Mouse (Mus musculus): Measurements from ENCODE around the gene Klhl32. TPM values are rescaled to one million over a fixed set of nuclear protein-coding genes. Genes with fewer than 3 reads are reported as not detected.

Klhl32 gene
- polyA plus RNA-seq, 1 experiment from 2014 or later: 13.1 TPM

DNA sequence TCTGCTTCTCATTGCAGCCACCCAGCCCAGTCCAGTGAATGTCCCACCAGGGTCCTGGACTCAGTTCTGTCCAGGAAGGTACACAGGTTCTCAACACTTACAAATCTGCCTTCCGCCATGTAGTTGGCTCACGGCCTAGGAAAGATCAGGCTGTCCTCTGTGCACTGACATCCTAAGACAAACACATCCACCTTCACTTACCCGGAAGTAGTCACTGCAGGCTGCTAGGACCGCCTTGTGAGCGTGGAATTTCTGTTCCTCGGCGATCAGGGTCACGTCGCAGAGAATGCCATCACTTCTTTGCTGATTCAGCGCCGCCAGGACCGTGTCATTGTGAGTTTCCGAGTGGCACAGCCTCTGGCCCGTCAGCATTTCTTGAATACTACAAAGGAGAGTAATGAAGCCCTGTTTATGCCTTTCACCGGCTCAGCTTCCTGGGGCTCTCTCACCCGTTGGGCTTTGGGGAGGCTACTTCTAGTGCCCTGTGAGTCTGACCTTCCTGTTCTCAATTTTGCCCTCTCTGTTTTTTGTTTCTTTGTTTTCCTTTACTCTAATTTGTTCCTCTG is 58.4 kb downstream of the Klhl32 start:
- peaks cover 8% of the 10 kb centered on the region for H3K4me1 ChIP-seq
- no peaks in the 10 kb centered on the region for H3K9me3 ChIP-seq (replicated peaks)
- 19% methylated on average over 16 of the region's 16 CpGs for WGBS
- 0 out of 2 replicates have a peak overlapping the region, but pooled peaks have one; percentile 2 for H3K4me3 ChIP-seq
- H3K9ac ChIP-seq: no peak overlapping the region
- 0 out of 2 replicates have a peak, but pooled peaks have one; percentile 32 for ATAC-seq (ENCODE audit: low FRiP score)
- no peaks in the 10 kb centered on the region for H3K36me3 ChIP-seq
- no peak overlapping the region for H3K27ac ChIP-seq
- H3K27me3 ChIP-seq: no peaks in the 10 kb centered on the region
- peak overlapping the region; percentile 33 for H3K4me2 ChIP-seq (replicated peaks)

DNA sequence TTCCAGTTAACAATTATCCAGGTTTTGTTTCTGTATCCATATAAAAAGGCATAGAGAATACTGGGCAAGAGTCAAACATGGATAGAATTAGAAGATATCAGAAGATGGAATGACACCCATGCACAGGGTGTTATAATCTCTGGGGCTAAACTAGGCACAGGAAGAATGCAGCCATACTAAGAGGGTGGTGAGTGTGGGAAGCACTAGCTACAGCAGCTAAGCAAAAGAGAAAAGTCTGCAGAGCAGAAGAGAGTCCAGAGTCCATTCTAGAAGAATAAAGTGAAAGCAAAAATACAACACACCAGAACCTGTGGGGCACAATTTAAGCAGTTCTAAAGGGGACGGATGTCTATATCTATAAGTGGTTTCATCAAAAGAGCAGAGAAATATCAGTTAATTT is 61.6 kb downstream of the Klhl32 start:
- Histone ChIP-seq H3K27ac (no peak overlapping the region), H3K4me3 (no peak overlapping the region), H3K36me3 (no peaks in the 10 kb centered on the region), H3K9me3 (replicated peaks) (no peaks in the 10 kb centered on the region), H3K9ac (no peak overlapping the region), H3K4me1 (peaks cover 8% of the 10 kb centered on the region), H3K4me2 (replicated peaks) (no peak overlapping the region), H3K27me3 (no peaks in the 10 kb centered on the region)
- ATAC-seq (ENCODE audit: low FRiP score): no peak
- WGBS: 91% methylated on average over 1 of the region's 1 CpGs

DNA sequence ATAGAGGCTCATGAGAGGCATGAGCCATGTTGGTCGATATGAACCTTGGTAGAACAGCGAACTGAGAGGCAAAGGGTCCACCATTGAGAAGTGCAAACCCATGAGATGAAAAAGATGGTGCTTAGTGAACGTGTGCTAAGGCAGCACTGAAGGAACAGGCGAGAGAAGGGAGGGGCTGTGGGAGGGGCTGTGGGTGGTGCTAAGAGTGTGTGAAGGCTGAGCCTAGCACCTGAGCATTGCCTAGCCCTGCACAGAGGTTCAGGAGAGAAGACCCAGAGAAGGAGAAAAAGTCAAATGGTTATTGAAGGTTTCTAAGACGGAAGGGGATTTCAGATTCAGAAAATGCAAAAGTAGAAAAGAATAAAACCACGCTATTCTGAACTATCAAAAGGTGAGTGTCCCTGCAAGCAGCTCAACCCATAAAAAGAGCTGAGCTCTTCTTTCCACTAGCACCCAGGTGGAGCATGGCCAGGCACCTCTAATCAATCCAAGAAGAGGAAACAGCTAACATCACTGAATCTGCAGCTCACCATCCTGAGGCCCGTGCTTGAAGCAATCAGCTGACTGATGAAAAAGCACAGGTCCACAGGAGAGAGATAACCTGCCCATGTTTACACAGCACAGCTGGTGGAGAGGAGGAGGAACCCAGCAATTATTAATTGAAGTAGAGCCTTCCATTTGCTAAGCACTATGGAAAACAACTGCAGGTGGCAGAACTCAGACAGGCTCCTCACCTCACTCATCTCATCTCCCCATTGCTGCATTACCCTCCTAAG is 65.0 kb downstream of the Klhl32 start:
- WGBS: 59% methylated on average over 7 of the region's 7 CpGs
- no peak for ATAC-seq (ENCODE audit: low FRiP score)
- no peak overlapping the region for H3K9ac ChIP-seq

DNA sequence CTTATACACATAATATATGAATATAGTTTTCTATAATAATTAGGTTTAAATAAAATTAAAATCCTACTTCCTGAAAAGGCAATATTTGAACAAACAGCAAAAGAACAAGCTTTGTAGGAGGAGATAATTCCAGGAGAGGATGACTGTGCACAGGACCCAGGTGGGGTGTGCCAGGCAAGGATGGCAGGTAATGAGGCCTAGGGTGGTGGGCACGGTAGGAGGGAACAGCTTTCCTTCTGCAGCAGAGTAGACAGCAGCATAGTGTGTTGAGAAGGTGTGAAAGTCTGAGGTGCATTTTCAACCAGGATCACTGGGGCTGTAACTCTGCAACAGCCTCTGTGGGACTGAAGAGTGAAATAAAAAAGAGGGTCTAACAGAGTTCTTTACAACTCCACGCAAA is 85.0 kb downstream of the Klhl32 start:
- Histone ChIP-seq H3K4me3 (no peak overlapping the region), H3K4me1 (0 out of 2 replicates have a peak, but pooled peaks cover 2% of the 10 kb centered on the region), H3K27ac (no peak overlapping the region), H3K4me2 (replicated peaks) (no peak overlapping the region), H3K9ac (no peak overlapping the region), H3K36me3 (no peaks in the 10 kb centered on the region), H3K27me3 (no peaks in the 10 kb centered on the region), H3K9me3 (replicated peaks) (no peaks in the 10 kb centered on the region)
- 89% methylated on average over 2 of the region's 2 CpGs for WGBS
- no peak for ATAC-seq (ENCODE audit: low FRiP score)

More for the DNA sequence above, 65.0 kb downstream of the Klhl32 start:
- Histone ChIP-seq H3K27me3 (no peaks in the 10 kb centered on the region), H3K4me2 (replicated peaks) (no peak overlapping the region), H3K4me1 (no peaks in the 10 kb centered on the region), H3K27ac (no peak overlapping the region), H3K36me3 (no peaks in the 10 kb centered on the region), H3K4me3 (no peak overlapping the region), H3K9me3 (replicated peaks) (no peaks in the 10 kb centered on the region)

DNA sequence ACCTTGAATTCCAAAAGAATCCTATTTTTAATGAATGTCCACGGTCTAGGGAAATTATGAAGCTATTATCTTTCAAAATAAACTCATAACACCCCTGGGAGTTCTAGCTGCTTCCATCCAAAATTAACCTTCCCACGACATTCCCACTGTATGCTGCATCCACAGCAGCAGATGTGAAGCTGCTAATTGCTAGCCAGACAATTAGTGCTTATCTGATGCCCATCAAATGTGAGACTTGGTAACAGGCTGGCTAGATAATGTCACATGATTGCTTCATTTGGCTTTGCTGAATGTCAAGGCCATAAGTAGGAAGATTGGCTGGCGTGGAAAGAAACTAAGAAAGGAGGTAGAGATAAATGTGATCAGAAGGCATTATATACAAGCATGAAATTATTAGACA is 85.5 kb downstream of the Klhl32 start:
- 0 out of 2 replicates have a peak, but pooled peaks cover 2% of the 10 kb centered on the region for H3K4me1 ChIP-seq
- no peaks in the 10 kb centered on the region for H3K27me3 ChIP-seq
- H3K27ac ChIP-seq: no peak overlapping the region
- H3K9ac ChIP-seq: no peak overlapping the region
- no peak overlapping the region for H3K4me3 ChIP-seq
- WGBS: 51% methylated on average over 3 of the region's 3 CpGs
- no peak overlapping the region for H3K4me2 ChIP-seq (replicated peaks)
- H3K36me3 ChIP-seq: no peaks in the 10 kb centered on the region
- no peaks in the 10 kb centered on the region for H3K9me3 ChIP-seq (replicated peaks)
- ATAC-seq (ENCODE audit: low FRiP score): peak; percentile 75; the same call in 1 of the 2 replicates

DNA sequence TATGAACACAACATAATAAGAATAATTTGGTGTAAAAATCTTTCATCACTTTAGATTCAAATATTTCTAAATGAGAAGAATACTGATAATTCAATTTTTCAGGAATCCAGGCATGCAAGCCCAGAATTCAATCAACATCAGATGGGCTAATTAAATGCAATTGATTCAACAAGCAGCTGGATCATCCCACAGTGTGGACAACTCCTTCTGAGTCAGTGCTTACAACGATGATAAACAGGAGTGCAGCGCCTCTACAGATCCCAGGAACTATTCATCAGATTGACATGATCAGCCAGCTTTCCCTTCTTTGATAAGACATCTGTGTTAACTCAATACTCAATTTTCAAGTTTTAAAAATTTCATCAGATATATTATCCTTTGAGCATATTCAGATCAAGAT is 86.4 kb downstream of the Klhl32 start:
- WGBS: 65% methylated on average over 2 of the region's 2 CpGs
- H3K9ac ChIP-seq: no peak overlapping the region
- H3K4me2 ChIP-seq (replicated peaks): no peak overlapping the region
- H3K27ac ChIP-seq: no peak overlapping the region
- 0 out of 2 replicates have a peak, but pooled peaks cover 2% of the 10 kb centered on the region for H3K4me1 ChIP-seq
- no peak overlapping the region for H3K4me3 ChIP-seq
- no peak for ATAC-seq (ENCODE audit: low FRiP score)
- H3K9me3 ChIP-seq (replicated peaks): no peaks in the 10 kb centered on the region
- no peaks in the 10 kb centered on the region for H3K27me3 ChIP-seq
- H3K36me3 ChIP-seq: no peaks in the 10 kb centered on the region

DNA sequence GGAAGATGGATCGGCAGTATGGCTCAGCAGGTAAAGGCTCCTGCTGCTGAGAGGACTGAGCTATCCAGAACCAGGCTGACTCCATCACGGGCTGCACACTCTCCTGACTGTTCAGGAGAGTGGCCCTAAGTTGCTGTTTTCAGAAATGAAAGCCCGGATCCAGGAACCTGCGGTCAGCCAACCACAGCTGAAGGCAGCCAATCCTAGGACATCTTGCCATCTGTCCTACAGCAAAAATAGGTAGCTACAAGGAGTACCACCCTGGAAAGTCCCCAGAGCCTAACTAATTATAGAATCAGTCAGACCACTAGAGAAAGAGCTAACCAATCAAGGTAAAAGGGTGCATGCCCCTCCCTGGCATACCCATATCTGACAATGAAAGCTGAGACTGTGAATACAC is 87.5 kb downstream of the Klhl32 start:
- no peak overlapping the region for H3K9ac ChIP-seq
- WGBS: 87% methylated on average over 4 of the region's 4 CpGs
- H3K36me3 ChIP-seq: no peaks in the 10 kb centered on the region
- H3K4me2 ChIP-seq (replicated peaks): no peak overlapping the region
- no peaks in the 10 kb centered on the region for H3K9me3 ChIP-seq (replicated peaks)
- no peak overlapping the region for H3K27ac ChIP-seq
- no peak for ATAC-seq (ENCODE audit: low FRiP score)
- no peak overlapping the region for H3K4me3 ChIP-seq
- H3K4me1 ChIP-seq: 0 out of 2 replicates have a peak, but pooled peaks cover 2% of the 10 kb centered on the region
- H3K27me3 ChIP-seq: no peaks in the 10 kb centered on the region

DNA sequence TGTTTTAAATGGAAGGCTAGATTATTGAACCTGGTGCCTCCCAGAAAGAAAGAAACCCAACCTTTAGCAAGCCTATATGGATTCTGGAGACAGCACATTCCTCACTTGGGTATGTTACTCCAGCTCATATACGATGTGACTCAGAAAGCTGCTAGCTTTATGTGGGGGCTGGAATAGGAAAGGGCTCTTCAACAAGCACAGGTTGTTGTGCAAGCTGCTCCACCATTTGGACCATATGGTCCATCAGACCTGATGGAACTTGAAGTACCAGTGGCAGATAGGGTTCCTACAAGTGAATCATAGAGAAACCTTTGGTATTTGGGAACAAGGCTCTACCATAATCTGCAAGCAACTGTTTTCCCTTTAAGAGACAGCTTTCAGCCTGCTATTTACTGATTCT is 92.0 kb downstream of the Klhl32 start:
- ATAC-seq (ENCODE audit: low FRiP score): no peak

DNA sequence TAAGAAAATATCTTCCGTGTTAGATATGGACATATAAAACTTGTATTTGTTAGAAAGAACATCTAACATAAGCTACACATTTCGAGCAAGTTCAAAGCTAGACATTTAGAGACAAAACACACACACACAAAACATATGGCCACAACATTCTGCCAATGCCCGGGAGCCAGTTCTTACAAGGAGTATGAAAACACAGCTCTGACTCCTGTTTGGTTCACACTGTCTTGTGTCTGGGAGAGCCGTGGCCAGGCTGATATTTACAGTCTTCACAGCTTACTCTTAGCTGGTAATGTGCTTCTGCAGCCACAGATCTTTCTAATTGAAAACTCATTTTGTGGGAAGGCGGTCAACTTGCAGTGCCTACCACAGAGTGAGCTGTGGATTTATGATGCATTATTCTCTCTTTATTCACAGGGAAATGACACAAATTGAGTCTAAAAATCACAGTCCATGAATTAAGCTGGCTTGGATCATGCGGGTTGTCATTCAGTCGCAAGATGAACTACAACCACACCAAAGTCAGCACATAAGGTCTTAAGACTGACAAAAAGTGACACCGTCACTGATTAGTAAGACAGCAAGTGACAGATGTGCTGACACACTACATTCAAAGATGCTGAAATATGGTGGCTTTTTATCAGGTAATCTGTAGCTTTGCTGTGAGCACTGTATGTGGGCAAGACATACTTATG is 98.3 kb downstream of the Klhl32 start:
- Histone ChIP-seq H3K9ac (no peak overlapping the region), H3K27me3 (no peaks in the 10 kb centered on the region), H3K4me1 (no peaks in the 10 kb centered on the region), H3K9me3 (replicated peaks) (no peaks in the 10 kb centered on the region), H3K36me3 (no peaks in the 10 kb centered on the region), H3K27ac (no peak overlapping the region), H3K4me3 (no peak overlapping the region), H3K4me2 (replicated peaks) (no peak overlapping the region)
- WGBS: 87% methylated on average over 8 of the region's 8 CpGs
- no peak for ATAC-seq (ENCODE audit: low FRiP score)

More for the DNA sequence above, 92.0 kb downstream of the Klhl32 start:
- WGBS: 92% methylated on average over 1 of the region's 1 CpGs
- Histone ChIP-seq H3K27ac (no peak overlapping the region), H3K9ac (no peak overlapping the region), H3K36me3 (no peaks in the 10 kb centered on the region), H3K4me1 (no peaks in the 10 kb centered on the region), H3K4me2 (replicated peaks) (no peak overlapping the region), H3K9me3 (replicated peaks) (no peaks in the 10 kb centered on the region), H3K27me3 (no peaks in the 10 kb centered on the region), H3K4me3 (no peak overlapping the region)

DNA sequence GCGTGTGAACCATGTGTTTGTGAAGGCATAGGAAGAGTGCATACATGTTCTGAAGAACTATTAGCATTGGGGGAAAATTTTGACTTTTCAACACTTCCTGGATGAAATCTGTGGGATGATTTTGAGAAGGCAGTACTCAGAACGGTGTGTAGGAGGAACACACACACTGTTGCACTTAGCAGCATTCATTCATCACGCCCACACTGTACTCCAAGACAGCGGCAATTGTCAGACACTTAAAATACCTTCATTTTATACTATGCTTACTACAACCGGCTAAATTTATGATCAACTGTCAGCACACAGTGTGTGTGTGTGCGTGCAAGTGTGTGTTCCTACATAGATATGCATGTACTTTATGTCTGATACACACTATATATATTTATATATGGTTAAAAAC is 113.8 kb downstream of the Klhl32 start:
- ATAC-seq (ENCODE audit: low FRiP score): no peak
- no peak overlapping the region for H3K4me2 ChIP-seq (replicated peaks)
- no peak overlapping the region for H3K4me3 ChIP-seq
- no peaks in the 10 kb centered on the region for H3K27me3 ChIP-seq
- WGBS: 93% methylated on average over 6 of the region's 6 CpGs
- no peaks in the 10 kb centered on the region for H3K4me1 ChIP-seq
- H3K36me3 ChIP-seq: no peaks in the 10 kb centered on the region
- no peak overlapping the region for H3K27ac ChIP-seq
- H3K9me3 ChIP-seq (replicated peaks): no peaks in the 10 kb centered on the region
- no peak overlapping the region for H3K9ac ChIP-seq

DNA sequence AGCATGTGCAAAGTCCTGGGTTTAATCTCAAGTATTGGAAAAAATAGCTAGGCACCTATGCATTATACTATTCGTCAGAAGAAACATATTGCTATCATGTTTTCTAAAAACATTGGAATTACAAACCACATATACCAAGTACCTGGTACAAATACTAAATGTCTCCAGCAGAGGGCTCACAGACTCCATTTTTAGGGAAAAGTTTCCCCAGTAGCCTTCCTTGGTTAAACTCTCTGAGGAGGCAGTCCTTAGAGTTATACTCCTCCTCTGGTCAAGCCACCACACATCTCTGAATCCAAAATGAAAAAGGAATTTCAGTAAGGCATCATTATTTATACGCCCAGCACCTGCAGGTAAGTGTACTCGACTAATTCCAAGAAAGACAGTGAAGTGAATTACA is 130.1 kb downstream of the Klhl32 start:
- no peak overlapping the region for H3K27ac ChIP-seq
- no peaks in the 10 kb centered on the region for H3K9me3 ChIP-seq (replicated peaks)
- H3K27me3 ChIP-seq: no peaks in the 10 kb centered on the region
- no peak overlapping the region for H3K4me3 ChIP-seq
- no peaks in the 10 kb centered on the region for H3K36me3 ChIP-seq
- no peak overlapping the region for H3K4me2 ChIP-seq (replicated peaks)
- H3K4me1 ChIP-seq: no peaks in the 10 kb centered on the region
- ATAC-seq (ENCODE audit: low FRiP score): peak; percentile 52
- H3K9ac ChIP-seq: no peak overlapping the region
- whole genome bisulfite sequencing: 27% methylated on average over 3 of the region's 3 CpGs

DNA sequence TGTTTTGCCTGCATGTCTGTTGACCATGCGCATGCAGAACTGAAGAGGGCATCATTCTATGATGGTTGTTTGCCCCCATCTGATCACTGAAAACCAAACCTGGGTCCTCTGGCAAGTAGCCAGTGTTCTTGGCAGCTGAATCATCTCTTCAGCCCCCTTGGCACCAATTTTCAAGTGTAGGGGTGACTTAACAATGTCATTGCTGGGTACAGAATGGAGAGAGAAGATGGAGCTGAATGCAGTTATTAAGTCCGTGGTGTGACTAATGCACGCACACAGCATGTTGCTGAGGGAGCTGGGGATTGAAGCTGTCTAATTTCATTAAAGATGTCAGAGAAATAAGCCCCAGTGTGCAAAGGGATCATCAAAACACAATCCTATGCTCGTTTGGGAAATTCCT is 135.4 kb downstream of the Klhl32 start:
- ATAC-seq (ENCODE audit: low FRiP score): no peak
- Histone ChIP-seq H3K36me3 (no peaks in the 10 kb centered on the region), H3K4me1 (no peaks in the 10 kb centered on the region), H3K4me2 (replicated peaks) (no peak overlapping the region), H3K27ac (no peak overlapping the region), H3K4me3 (no peak overlapping the region), H3K9ac (no peak overlapping the region), H3K9me3 (replicated peaks) (no peaks in the 10 kb centered on the region), H3K27me3 (no peaks in the 10 kb centered on the region)
- WGBS: 65% methylated on average over 4 of the region's 4 CpGs
